Mouse (Mus musculus): Measurements from ENCODE around the gene Cpxm1.

The Cpxm1 gene

DNA sequence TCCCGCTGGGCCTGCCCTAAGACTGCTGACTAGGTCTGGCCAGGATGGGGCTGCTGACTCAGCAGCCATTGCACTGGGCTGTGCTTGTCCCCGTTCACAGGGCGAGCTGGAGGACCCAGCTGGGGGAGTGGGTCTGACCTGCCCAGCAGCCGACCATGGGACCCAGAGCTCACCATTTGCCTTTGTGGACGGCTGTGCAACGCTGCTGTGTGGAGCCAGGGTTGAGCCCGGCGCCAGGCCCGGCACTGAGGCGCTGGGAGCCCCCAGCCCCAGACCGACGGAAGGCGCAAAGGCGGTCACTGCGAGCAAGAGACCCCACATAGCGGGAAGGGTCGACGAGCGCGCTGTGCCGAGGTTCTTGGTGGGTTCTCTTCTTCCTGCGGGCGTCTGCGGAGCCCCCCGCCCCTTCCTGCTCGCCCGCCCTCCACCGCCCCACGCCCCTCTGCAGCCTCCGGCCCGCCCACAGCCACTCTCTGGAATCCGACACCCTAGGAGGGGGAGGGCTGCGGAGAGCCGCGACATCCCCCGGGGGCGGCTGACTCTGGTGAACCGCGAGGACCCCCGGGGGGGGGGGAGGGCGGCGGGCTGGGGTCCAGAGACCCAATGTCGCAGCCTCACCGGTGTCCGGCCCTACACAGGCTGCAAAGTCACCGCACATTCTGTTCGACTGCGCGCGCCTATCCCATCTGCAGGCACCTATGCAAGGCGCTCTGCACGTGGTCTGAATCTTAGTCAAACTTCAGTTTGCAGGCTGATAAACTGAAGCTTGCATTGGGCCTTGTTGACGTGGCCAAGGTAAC is at the start of gene Cpxm1:
Gene Cpxm1 (minus strand): TSS at position 389 of the 800 bp plus-strand sequence.
- no peak for DNase-seq (ENCODE audit: low read depth, low spot score)

DNA sequence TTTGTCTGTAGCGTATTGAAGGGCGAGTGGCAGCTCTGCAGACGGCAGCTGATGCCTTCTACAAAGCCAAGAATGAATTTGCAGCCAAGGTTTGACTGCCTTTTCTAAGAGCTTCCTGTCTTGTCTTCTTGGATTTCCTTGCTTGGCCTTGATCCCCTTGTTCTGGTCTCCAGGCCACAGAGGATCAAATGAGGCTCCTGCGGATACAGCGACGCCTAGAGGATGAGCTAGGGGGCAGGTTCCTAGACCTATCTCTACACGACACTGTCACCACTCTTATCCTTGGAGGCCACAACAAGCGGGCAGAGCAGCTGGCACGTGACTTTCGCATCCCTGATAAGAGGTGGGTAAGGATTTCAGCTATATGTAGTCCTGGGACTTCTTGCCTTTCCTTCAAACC is 44.8 kb upstream of the Cpxm1 start:
- DNase-seq (ENCODE audit: low read depth, low spot score): no peak

- no peak for DNase-seq (ENCODE audit: low read depth, low spot score)
Measured at GRCm38 (mm10) chr2:130439840-130440480, 42.6 kb upstream of the Cpxm1 start.

- DNase-seq (ENCODE audit: low read depth, low spot score): no peak
Measured at GRCm38 (mm10) chr2:130438861-130439260, 41.5 kb upstream of the Cpxm1 start.

DNA sequence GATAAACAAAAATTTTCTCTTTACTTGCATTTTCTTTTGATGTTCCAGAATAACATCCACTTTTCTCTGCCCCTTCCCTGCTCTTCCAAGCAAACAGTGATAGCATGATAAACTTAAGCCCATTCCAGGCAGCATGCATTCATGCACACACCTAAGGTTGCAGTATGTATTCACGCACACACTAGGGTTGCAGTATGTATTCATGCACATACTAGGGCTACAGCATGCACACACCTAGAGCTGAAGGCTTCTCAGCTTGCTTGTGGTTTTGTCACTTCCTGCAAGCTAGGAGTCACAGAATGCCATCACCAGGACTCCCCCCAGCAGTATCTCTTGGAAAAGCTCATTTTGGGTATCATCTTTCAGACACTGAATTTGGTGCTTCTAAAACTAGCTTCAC is 39.4 kb upstream of the Cpxm1 start:
- DNase-seq (ENCODE audit: low read depth, low spot score): no peak

DNA sequence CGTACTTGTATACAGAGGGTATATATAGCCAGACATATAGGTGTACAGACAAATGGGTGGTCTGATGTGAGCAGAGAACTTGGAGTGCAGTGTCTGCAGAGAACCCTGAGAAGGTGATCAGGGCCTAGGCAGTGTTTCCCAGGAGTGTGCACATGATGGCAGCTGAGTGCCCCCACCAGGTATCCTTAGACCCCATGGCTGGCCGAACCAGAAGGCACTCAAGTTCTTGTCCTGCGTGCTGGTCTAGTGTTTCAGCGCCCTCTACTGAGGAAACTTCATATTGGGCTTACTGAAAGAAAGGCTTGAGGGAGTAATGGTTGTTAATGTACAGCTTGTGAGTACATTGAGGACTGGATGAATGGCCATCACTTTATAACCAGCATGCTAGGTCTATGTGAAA is 35.8 kb upstream of the Cpxm1 start:
- DNase-seq (ENCODE audit: low read depth, low spot score): no peak

- no peak for DNase-seq (ENCODE audit: low read depth, low spot score)
Measured at GRCm38 (mm10) chr2:130432157-130432556, 34.8 kb upstream of the Cpxm1 start.

GRCm38 (mm10) chr2:130430484-130430883 is 33.1 kb upstream of the Cpxm1 start:
- no peak for DNase-seq (ENCODE audit: low read depth, low spot score)

GRCm38 (mm10) chr2:130429851-130430250 is 32.5 kb upstream of the Cpxm1 start:
- no peak for DNase-seq (ENCODE audit: low read depth, low spot score)

DNA sequence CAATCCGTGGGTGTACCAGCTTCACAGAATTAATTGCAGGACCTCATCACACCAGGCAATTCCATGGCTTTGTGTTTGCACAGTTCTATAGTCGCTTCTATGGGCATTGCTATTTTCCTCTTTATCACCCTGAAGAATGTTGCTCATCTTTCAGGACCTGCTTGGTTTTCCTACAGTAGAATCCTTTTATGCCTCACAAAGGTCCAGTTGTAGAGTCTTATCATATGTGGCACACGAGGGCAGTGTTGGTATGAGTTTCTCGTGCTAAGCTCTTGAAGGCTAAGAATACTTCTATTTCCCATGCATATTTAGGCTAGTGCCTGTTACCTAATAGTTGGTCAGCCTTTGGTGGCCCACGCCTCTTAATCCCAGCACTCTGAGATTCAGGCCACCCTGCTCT is 27.7 kb upstream of the Cpxm1 start:
- no peak for DNase-seq (ENCODE audit: low read depth, low spot score)

GRCm38 (mm10) chr2:130424126-130424853 is 26.9 kb upstream of the Cpxm1 start, which contains the start of the genes Vps16 and Pced1a:
Gene Vps16 (plus strand): TSS chr2:130424339.
Gene Pced1a (minus strand): TSS chr2:130424701.
- DNase-seq (ENCODE audit: low read depth, low spot score): peak; percentile 83

DNA sequence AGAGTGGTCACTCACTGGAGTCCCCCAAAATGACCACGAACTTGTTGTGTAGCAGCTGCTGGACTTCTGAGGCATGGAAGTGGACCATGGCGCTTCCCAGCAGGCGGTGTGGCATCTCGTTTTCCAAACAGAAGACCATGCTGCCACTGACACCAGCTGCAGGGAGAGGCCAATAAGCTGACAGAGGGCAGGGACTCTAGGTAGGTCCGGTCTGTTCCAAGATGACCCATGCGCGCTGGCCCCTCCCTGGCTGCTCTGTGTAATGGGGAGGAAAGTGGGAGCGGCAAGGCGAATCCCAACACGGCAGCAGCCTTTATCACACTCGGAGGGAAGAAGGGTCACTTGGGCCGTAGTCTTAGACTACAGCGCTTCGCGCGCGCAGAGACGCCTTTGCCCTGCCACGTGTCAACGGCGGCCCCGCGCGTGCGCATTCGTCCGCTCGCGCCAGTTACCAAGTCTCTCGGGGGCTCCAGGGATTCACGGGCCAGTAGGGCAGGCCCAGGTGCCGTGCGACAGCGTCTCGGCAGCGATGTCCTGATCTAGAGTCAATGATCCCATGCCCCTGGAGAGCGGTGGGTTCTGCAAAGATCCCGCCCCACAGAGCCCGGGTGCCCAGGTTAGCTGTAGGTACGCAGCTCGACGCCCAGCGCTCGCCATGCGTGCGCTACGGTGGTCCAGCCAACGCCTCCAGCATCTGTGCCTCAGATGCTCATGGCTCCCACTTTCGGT is 26.2 kb upstream of the Cpxm1 start:
- DNase-seq (ENCODE audit: low read depth, low spot score): no peak

- no peak for DNase-seq (ENCODE audit: low read depth, low spot score)
Measured at GRCm38 (mm10) chr2:130421781-130422620, 24.6 kb upstream of the Cpxm1 start.

DNA sequence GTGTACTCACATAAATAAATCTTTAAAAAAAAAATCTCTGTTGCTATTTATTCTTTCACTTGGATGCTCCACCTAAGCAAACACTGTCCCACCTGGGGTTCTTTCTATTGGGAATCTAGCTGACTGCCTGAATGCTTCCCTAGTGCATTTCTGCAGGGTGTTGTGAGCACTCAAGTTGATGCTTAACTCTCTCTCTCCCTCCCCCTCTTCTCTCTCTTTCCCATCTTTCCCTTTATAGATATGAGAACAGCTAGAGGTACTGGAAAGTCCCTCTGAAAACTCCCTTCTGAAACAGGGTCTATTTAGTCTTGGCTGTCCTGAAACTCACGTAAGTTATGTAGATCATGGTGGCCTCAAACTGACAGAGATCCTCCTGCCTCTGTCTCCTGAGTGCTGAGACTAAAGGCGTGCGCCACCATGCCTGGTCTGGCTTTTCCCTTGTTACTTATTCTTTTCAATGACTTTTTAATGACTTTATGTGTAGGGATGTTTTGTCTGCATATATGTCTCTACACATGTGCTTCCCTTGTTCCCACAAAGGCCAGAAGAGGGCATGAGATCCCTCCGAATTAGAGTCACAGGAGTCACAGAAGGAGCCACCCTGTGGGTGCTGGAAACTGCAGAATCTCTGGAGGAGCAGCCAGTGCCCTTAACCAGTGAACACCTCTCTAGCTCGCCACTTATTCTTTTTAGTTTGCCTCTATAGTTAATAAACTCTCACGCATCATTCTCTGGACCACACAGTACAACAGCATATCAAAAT is 16.9 kb upstream of the Cpxm1 start:
- DNase-seq (ENCODE audit: low read depth, low spot score): no peak

- no peak for DNase-seq (ENCODE audit: low read depth, low spot score)
Measured at GRCm38 (mm10) chr2:130412775-130413174, 15.4 kb upstream of the Cpxm1 start.

DNA sequence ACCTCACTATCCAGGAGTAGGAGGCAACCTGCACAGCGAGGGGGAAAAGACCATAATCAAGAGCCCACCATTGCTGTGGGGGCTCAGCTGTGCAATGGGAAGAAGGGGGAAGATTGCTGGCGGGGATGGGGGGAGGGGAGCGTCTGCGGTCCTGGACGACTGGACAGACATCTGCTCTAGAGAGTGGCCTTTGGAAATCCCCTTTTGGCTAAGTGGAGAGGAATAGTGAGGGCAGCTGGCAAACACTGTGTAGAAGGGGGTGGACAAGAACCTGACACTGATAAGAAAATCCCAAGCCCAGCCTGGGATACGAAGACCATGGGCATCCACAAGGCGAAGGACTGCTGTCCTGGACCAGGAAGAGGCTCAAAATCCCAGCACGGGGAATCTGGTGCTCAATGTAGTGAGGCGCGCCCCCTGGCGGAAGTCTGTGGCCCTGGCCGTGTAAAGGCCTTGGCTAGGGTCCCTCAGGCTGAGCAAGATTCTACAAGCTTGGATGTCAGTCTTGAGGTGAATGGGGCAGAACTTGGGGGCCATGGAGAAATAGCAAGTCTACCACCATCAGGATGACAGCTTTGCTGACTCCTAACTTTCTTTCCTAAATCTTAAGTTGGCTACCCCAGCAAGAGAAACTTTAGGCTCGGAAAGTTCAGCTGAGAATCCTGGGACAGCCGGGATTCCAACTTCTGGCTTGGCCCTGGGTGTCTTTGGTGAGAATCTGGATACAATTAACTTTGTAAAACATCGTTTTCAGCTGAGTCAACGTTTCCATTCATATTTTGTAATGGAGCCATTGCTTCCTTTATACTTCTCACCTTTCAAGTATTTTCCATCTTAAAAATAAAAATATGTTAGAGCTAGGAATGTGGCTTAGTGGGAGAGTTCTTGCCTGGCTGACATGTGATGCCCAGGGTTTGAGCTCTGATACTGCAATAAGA is 14.5 kb upstream of the Cpxm1 start:
- peak; percentile 51 for DNase-seq (ENCODE audit: low read depth, low spot score)

DNA sequence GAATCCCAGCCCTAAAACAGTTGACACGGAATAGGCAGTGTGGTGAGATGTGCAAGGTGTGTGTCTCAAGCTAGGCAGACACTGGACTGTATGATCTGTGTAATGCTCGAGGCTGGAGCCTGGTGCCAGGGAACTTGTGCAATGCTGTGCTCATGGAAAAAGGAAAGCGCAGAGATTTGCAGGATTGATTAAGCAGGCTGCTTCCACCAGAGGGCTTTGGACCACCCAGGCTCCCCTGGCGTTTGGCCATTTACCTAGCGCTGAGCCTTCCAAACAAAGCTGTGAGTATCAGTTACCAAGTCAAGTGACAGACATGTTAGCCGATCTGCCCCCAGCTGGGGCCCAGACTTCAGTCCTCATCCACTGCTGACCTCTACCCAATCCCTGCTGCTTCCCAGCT is 10.8 kb upstream of the Cpxm1 start:
- no peak for DNase-seq (ENCODE audit: low read depth, low spot score)

- DNase-seq (ENCODE audit: low read depth, low spot score): no peak
Measured at GRCm38 (mm10) chr2:130406178-130406577, 8.8 kb upstream of the Cpxm1 start, which contains the start of gene Tmem239. Gene Tmem239 (plus strand): TSS chr2:130406478.

- no peak for DNase-seq (ENCODE audit: low read depth, low spot score)
Measured at GRCm38 (mm10) chr2:130404939-130405338, 7.6 kb upstream of the Cpxm1 start, which contains the start of the genes Gm28372 and 1700020A23Rik. Gene Gm28372 (plus strand): TSS chr2:130405239. Gene 1700020A23Rik (plus strand): TSS chr2:130405259.

Data from retina, adult 2 months (tissue).